Mouse (Mus musculus): ENCODE data around the gene Lrrc17.

Gene Lrrc17

DNA sequence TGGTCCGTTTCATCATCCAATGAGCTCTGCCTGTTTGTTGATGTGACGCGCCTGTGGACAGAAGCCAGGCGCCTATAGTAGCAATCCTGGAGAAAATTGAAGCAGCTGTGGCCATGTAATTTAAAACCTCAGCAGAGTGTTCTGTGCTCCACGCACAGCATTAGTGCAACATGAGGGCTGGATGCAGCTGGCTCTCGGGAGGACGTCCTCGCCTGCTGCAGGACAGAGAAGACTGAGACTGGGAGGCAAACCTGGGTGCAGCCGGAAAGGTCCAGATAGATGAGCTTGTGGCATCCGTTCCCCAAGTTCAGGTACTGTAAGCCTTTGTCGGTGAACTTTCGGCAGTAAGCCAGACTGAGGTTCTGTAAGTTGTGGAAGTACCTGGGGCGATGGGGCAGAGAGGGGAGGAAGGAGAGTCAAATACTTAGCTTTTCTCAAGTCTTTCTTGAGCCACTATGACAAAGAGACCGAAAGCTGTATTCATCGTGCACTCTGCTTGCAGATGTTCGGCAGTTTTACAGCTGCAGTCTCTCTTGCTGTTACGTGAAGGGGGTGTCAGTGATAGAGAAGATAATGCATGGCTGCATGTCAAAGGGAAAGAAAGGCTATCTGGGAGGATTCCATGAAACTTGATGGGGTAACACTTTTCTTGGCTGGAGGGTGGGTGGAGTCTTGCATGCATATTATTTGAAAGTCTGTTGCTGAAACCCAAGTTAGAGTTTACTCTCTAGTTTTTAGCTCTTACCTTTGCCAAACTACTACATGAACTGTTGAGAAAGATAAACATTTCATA, at the start of gene Lrrc17:
Gene Lrrc17 (plus strand): TSS at position 151 of the 793 bp plus-strand sequence.
- DNase-seq, result no peak

DNA sequence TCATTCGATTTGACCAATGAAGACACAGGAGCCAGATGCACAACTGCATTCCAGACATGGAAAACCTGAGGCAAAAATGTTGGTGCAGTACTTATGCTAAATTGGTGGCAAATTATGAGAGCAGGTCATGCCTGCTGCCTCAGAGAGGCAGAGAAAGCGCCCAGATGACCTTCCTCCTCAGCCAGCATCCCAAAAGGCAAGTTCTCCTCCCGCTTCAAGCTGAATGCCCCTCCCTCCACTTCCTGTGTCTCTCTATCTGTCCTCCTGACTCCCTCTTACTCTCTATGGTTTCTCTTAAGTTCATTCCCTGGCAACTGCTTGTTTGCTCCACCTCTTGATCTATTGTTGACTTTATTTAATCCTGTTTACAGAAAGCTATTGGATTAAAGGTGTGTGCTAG, 48.6 kb upstream of the Lrrc17 start:
- no peak for DNase-seq

DNA sequence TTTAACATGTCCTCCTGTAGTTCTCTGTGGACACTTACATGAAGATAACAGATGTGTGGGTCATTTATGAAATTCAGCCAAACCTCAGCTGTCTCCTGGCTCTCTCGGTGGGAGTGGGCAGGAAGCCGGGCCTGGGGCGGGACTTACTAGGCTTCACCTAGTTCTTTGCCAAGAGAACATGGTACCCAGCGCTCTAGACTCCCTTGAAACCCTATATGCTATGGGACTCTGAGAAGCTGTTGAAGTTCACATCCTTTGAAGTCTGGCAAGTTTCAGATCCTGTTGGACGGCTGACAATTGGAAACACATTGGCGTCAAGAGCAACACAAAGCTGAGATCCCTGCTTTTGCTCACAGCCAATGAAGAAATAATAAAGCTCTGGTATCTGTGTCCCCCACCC, 47.0 kb upstream of the Lrrc17 start:
- peak; percentile 2 for DNase-seq

DNA sequence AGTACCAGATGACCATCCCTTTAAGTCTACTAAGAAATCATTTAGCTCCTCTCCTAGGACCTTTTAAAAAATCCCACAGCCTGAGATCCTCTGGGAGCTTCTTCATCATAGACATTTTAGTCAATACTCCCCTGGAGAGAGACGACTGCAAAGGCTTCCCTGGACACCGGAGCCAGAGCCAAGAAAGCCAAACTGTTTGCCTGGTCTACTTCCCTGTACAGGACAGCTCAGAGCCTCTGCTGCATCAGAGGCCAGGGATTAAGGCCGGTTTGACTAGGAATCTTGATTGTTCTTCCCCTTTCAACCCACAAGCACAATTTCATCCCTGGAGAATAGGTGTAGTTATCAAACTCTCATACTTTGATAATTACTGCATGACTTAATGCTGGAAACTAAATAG, 46.5 kb upstream of the Lrrc17 start:
- DNase-seq, result no peak

GRCm38 (mm10) chr5:21498490-21498889, 44.9 kb upstream of the Lrrc17 start:
- DNase-seq, result no peak

DNA sequence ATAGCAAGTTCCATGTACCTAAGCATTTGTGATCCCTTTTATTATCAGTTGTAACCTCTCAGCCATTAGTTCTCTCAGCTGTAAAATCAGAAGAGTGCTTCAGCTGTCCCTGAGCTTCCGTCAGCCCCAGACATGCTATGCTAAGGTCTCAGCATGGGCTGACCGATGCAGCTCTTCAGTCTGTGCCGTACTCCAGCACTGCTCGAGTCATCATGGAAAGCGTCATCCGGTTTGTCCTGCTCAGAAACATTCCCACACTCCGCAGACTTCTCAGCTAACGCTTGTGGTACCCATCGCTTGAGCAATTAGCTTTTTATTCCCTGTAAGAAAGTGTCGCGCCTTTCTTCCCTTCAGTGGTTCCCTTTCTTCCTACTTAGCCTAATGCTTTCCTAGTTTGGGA, 44.4 kb upstream of the Lrrc17 start:
- DNase-seq, result no peak

DNA sequence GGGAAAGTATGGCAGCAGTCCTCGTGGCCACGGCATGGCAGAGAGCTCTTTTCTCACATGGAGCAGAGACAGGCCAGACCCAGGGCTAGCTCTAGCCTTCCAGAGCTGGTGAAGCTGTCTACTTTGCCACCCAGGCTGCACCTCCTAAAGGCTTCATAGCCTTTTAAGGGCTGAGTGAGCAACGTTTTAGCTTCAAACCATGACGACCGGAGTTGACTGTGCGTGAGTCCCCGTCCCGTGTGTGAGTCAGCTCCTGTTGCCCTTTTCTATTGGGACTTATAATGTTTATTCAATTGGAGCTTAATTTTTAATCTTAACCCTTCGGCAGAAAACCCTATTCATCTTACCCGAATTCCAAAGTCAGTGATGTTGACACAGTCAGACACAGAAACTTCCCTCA, 43.2 kb upstream of the Lrrc17 start:
- no peak for DNase-seq

DNA sequence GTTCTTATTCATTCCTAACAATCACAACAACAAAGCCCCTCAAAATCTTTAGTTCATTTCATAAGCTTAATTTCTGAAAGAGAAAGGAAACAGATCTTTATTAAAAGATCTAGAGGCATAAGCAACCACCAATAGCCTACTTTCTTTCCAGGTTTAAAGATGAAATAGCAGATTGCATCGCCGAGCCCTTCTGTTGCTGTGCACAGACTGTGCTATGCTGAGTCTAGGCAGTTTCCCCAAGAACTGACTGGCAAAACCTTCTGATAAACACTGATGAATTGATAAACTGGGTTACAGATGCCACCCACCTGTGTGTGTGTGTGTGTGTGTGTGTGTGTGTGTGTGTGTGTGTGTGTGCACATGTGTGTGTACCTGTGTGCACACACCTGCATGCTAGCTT, 42.4 kb upstream of the Lrrc17 start:
- DNase-seq, result no peak

- DNase-seq, result no peak
Measured at GRCm38 (mm10) chr5:21502936-21503610, 40.3 kb upstream of the Lrrc17 start.

DNA sequence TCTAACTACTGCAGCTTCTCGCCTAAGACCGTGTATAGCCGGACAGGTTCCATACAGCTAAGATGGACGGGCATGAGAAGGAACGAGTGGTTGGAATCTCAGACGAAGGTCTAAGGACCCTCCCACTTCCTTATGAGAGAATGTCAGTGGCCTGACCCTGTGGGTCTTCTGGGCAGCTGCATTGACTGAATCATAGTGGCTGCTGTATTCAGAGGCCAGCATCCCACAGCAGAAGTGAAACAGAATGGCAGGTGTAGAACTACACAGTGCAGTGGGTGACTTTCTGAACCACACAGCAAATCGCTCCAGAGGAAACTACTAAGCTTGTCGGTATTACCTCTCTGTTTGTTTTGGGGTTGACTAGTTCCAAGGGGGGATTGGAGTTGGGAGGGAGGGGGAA, 38.2 kb upstream of the Lrrc17 start:
- no peak for DNase-seq

- no peak for DNase-seq
Measured at GRCm38 (mm10) chr5:21506887-21507286, 36.5 kb upstream of the Lrrc17 start.

GRCm38 (mm10) chr5:21509801-21510200, 33.6 kb upstream of the Lrrc17 start:
- DNase-seq, result no peak

DNA sequence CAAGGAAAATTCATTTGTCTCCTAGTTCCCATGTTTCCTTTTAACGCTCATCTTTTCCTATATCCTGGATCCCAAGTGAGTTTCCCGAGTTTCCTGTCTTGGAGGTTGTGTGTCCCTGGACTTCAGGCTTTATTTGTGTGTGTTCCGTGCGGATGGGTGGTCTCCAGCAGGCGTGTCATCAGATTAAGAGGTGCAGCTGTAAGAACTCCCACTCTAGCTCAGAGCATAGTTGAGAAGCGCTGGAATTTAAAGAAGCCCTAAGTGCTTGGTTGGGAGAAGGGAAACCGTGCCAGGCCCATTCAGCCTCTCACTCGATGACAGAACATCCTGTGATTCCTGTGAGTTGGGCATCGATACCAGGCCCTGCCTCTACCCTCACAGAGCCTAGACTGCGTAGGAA, 30.0 kb upstream of the Lrrc17 start:
- DNase-seq, result no peak

DNA sequence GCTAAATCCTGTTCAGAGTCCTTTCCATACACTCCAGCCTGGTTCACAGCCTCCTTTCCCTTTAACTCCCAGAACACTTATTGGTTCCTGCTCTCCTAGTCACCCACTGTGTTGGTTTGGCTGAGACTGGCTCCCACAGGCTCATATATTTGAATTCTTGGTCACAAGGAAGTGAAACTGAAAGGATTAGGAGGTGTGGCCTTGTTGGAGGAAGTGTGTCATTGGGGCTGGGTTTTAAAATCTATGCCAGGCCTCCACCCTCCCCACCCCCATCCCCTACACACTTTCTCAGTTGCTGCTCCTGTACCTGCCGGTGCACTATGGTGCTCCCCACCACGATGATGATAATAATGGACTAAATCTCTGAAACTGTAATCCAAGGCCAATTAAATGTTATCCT, 25.8 kb upstream of the Lrrc17 start:
- no peak for DNase-seq

DNA sequence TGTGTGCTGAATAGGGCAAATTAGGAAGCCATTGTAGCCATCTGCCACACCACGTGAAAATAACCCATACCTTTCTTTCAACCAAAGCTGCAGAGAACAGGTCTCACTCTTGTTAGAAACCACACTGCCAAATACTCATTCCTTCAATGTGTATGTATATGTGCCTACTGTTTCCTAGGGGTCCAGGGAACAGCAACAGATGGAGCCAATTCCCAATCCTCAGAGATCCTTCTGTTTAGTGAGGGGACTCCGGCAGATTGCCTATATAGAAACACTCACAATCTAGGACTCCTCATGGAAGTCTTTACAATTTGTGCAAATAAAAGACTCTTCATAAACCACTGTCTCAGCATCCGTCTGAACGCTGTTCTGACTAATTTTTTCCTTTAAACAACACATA, 25.2 kb upstream of the Lrrc17 start:
- DNase-seq, result no peak

DNA sequence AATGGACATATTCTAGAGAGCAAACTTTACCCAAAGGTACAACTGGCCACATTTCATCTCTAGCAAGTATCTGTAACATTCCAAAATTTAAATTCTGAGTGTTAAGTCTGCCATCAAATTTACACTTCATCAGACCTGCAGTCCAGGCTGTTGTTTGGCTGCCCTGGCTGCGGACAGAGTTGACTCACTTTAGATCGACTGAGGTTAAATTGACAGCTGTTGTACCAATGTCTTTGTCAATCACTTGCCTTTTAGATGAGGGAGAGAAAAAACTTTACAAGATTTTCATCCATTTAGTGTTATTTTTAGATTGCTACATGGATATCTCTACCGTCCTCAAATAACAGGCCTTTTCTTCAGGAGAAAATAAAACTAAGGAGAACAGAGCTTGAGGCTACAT, 24.2 kb upstream of the Lrrc17 start:
- DNase-seq, result no peak

DNA sequence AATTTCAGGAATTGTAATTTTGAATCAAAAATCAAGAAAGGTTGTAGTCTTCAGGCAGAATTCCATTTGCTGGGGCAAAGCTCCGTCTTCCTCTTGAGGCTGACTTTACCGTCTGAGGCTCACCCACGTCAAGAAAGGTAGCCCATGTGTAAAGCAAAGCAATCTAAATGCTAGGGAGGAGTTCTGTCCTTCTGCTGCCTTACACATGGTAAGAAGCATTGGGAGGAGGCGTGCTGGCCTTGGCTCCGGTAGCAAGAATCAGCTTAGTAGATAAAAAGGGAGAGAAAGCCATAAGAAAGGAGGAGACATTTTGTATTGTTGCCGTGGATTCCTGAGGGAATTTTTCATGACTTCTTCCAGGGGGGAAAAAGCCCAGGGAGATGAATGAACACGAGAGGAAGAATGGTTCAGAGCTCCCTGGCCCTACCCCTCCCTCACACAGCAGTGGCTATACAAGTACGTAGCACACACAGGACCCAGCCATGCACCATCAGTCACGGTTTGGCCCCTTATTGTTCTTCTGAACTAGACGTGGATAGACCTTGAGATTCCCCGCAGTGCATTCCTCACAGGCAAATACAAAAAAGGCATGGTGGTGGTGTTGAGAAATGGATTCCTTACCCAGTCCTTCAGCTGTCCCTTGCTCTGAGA, 16.4 kb upstream of the Lrrc17 start:
- DNase-seq, result no peak

GRCm38 (mm10) chr5:21527488-21527911, 15.9 kb upstream of the Lrrc17 start:
- DNase-seq, result peak; percentile 39

DNA sequence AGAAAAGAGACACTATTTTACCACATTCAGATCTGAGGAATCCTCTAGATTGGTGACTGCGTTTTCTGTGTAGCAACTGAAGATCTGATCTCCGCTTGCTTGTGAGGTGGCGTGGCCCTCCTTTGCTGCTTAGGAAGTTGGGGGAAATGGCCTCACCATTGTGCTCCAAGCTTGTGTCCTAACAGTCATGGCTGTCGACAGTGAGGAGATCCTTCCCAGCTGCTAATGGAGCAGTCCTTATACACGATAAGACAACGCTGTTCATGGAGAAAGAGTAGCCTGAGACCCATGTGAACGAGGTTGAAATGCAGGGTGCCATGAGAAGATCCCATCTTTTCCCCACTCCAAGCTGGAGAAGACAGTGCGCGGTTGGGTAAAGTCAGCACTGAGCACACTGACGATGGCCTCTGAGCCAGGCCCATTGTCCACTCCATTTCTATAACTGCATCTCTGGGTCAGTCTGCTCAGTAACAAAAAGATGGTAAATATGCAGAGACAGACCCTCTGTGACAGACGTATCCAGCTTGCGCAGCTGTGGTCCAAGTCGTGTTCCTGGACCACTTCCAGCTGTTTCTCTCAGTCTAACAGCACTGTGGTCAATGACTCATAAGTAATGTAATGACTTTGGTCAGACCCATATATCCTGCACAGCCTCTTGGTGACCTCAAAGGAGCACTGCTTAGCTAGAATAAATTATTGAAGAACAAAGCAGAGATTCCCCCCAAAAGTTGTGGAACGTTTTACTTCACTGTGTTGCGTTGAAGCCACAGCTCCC, 15.1 kb upstream of the Lrrc17 start:
- peak; percentile 52 for DNase-seq

DNA sequence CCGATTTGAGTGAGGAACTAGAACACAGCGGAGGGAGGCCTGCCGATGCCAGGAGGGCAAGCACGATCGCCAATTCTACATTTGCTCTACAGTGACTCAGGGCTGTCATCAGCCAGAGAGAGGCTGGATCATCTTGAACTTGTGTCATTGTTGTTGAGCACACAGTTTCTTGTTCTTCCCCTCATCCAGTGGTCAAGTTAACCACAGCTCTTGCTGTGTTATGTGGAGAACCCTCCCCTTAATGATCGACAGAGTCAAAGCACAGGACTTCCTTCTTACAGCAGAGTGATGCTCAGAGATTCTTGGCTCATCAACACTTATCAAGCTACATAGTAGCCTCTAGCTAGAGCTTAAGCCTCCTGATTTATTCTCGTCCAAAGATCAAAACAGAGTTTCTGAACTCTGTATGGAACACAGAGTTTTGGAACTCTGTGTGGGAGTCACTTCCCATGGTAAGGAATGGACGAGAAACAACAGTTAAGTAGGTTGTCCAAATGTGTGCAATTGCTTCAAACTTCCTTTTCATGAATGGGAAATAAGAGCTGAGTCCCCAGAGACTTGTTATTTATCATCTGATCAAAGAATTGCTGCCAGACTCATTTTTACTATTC, 14.1 kb upstream of the Lrrc17 start:
- no peak for DNase-seq

- DNase-seq, result no peak
Measured at GRCm38 (mm10) chr5:21532126-21532525, 11.2 kb upstream of the Lrrc17 start.

DNA sequence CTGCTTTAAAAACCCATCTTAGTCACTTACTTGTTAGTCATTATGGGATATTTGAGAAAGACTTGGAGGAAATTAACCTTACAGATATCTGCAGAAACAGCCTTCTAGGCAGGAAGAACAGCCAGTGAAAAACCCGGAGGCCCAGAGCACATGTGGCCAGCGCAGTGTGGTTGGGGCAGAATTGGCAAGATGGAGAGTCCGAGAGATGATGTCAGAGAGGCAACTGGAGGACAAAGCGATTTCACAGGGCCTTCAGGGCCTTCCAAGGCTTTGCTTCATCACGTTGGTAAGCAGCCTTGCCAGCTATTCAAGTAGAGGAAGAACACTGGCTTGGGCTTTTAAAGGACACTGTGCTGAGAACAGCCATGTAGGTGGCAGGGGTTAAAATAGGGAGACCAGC, 10.4 kb upstream of the Lrrc17 start:
- no peak for DNase-seq

DNA sequence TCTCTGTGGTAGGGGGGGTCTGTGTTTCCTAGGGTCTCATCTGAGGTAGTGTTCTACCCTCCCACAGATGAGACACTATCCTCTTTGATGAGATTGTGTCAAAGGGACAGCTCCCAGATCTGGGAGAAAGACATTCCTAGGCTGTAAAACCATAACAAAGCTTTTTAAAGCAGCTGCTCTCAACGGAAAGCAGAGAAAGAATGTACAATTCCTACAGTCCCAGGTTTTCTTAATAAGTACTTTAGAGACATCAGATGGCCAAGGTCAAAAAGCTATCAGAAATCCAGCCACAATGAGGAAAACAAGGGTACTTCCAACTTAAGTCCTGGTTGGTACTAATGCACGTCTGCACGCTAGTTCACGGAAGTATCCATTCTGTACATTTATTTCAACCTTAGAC, 1.1 kb upstream of the Lrrc17 start:
- DNase-seq, result no peak
